Mouse (Mus musculus) testis, postnatal 10 days (tissue): Measurements from ENCODE around the gene Vmn1r29.
"Not testable (repeated sequence)": the region's sequence is repeated elsewhere in the genome, so short reads cannot be mapped to it uniquely, and the experiment has no call there.

Experiments
- DNase-seq: peaks from one replicate; pipeline ENCODE4 v3.0.0; 2021; ENCODE audit warnings: low spot score

Vmn1r29 gene

DNA sequence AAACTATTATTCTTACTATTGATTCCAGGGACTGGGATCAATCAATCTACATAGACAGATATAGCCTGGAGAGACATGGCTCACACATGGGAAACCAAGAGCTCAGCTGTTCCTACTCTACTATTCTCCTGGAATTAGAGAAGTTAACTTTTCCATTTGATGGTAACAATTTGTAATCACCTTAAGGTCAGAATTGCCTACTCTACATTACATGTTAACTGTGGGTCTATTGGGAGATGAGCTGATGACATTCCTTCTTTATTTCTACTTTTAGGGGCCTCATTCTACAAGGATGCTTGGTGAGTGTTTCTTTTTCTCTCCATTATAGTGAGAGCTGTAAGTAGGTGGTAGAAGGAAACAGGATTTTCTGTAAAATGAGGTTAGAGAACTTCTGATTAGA lies at the start of gene Vmn1r29:
TSS of gene Vmn1r29 (plus strand) at position 301 of the 400 bp plus-strand sequence.
- DNase-seq = no peak

DNA sequence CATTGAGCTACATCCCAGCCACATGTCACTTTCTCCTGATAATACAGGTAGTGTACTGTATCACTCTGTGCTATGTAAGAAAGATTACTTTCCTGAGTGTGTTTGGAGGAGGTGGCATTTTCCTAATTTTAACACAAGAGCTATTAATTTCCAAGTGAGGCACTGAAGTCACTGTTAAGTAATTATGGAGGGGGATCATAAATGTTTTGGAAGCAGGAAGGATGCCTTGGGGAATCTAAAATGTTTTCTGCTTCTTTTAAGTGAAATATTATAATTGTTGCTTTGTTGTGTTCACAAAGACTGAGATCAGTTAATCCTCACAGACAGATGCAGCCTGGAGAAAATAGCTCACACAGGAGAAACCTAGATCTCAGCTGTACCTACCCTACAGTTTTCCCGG lies 39.6 kb upstream of the Vmn1r29 start, which contains the start of gene Vmn1r28:
TSS of gene Vmn1r28 (plus strand) at position 301 of the 400 bp plus-strand sequence.
- DNase-seq = no peak

DNA sequence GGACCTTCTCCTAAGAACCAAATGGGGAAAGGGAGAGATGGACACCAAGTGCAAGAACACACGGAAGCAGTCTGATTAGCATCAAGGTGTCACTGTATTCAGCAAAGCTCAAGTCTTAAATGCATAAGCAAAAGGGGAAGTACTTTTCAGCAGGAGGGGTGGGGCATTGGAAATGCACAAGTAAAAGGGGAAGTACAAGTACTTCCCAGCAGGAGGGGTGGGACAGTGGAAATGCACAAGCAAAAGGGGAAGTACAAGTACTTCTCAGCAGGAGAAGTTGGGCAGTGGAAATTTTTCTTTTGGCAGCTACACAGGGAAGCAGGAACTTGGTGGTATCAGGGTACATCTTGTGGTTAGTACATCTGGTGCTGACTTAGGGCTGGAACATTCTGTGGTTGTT lies 21.7 kb upstream of the Vmn1r29 start:
- DNase-seq = not testable (repeated sequence)

DNA sequence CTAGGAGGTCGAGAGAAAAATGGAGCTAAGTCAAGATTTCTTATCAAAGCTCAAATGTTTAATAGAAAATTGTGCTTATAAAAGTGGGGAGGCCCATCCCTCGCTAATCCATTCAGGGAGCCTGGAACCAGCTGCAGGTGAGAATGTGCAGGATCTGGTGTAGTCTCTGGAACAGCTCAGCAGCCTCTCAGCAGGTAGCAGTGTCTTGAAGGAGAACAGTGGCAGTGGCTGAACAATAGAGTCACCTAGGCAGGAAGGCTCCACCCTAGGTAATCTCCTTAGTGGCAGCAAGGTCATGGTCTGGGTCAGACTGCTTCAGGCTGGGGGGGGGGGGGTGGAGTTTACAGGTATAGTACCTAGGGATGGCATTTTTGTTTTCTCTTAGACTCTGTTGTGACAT lies 9.1 kb upstream of the Vmn1r29 start:
- DNase-seq = no peak

- not testable (repeated sequence) for DNase-seq
Observed at GRCm38 (mm10) chr6:58298511-58298910, 2.8 kb upstream of the Vmn1r29 start.

DNA sequence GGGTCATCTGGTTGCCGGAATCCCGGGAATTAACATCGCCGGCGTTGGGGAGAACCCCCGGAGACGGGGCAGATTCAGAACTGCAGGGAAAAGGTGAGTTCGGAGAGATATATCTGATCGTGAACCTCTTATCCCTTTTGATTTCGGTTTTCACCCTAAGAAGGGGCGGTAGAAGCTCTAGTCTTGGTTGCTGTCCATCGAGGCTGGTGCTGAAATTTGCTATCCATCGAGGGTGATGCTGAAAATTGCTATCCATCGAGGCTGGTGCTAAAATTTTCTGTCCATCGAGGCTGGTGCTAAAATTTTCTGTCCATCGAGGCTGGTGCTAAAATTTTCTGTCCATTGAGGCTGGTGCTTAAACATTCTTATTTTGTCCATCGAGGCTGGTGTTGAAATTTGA lies 29.3 kb downstream of the Vmn1r29 start:
- peak; percentile 49 for DNase-seq
